Mouse (Mus musculus): Measurements from ENCODE around the gene Gab2.
"Not testable (repeated sequence)": the region's sequence is repeated elsewhere in the genome, so short reads cannot be mapped to it uniquely, and the experiment has no call there.

Gab2 gene

DNA sequence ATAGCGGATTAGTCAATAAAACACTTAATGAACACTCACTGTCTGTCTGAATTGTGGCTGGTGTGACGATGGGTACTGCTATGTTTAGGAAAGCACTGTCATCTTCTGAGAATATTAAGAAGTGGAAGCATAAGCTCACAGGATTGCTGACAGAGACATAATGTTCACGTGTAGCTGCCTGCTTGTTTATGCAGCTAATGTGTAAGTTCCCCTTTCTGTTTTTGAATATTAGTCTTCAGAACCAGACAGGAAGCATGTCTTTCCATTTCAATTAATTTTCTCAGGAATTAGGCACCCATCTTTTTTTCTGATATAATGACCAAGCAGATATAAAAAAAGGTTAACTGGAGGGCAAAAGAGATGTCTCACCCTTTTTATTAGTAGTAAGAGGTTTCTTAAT, 55.1 kb downstream of the Gab2 start:
- DNase-seq (ENCODE audit: low read depth, low spot score): no peak

DNA sequence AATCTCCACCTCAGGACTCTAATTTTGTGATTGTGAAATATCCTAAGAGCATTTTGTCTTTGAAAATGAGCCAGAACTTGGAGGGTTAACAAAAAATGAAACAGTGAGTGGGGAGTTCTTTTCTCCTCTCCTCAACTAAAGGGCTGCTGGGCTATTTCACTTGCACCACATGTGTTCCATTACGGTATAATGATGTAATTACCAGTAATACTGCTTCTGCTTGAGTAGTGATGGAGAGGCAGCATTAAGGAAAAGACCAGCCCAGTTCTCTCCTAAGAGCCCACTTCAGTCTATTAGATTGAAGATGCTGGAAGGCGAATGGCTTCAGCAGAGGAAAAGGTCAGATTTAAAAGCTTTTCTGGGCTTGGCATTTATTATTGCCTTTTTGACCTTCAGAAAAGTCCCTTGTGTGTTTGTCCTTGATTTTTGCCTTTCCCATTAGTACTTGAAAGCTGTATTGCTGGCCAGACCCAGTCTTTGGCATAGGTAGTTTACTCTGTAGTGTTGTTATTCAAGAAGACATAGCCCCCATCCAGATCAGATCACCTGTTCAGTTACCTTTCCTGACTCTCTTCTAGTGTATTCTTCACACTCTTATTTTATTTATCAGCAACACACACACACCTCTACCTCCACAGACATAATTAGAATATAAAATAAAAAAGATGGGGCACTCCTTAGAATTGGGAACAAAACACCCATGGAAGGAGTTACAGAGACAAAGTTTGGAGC, 69.9 kb downstream of the Gab2 start:
- no peak for DNase-seq (ENCODE audit: low read depth, low spot score)

DNA sequence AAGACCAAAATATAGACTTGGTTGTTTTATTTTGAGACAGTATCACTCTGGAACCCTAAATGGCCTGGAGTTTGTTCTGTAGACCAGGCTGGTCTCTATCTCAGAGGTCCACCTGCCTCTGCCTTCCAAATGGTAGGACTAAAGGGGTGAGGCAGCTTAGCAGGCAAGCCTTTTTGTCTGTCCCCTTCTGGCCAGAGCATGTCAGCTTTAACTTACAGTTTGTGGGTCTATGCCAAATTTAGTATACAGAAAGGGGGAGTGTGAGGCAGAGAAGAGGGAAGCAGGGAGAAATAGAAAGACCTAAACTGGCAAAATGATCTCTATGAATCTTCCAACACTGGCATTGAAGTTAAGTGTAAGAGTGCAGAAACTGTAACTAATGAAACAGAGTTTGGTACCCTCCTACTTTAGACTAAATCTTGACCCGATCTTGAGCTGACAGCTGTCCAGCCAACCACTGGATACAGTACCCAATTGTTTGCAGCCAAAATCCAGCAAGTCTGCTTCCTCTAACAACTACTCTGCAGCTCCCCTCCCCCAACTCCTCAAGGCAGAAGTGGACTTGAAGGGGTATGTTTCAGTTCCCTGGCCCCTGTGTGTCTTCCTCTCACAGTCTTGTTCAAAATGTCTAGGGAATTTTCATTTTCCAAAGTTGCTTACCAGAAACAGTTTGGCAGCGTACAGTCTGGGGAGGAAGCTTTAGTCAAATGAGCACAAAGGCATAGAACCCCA, 73.5 kb downstream of the Gab2 start:
- no peak for DNase-seq (ENCODE audit: low read depth, low spot score)

DNA sequence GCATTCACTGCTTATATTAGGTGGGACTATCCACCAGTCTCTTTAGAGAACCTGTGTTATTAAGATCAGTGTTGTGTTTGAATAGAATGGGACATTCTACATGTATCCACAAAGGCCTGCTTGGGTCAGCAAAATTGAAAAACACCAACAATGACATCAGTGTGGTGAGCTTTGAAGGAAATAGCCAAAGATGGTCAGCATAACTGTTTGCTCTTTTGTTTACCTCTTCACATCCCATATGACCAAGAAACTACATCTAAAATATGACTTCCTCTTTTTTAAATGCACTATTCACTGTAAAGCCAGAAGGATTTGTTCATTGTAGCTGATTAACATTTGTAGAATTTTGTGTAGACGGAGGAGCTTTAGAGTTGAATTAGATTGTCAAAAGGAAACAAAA, 82.9 kb downstream of the Gab2 start:
- DNase-seq (ENCODE audit: low read depth, low spot score): no peak

DNA sequence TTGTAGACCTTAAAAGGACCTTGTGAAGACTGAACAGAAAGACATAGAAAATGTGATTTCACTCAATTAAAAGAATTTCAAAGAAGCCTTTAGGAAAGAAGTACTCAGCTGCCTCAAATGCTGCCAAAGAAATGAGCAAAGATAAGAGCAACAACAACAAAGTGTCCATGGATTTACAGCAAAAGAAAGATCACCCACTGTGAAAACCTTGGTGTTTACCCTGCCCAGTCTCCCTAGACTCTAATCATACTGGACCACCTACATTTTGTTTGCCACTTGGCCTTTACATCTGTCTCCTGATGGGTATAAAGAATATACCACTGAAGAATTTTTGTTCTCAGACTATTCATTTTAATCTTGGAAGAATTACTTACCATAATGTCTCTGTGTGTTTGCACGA, 89.7 kb downstream of the Gab2 start:
- DNase-seq (ENCODE audit: low read depth, low spot score): no peak

DNA sequence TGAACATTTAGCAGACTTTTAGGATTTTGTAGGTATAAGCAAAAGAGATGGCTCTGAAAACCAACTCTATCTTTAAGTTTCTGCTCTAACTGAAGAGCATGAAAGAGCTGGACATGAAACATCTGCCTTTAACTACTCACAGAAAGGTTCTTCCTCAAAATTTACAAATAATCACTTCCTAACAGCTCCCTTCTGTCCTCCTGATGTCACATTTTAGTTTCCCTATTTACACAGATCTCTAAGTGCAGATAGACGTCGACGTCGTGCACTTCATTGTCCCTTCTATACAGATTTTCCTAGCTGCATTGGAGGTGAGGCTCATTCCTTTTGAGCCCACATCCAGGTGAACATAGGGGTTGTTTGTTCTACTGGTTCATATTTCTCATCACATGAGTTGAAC, 90.3 kb downstream of the Gab2 start:
- no peak for DNase-seq (ENCODE audit: low read depth, low spot score)

DNA sequence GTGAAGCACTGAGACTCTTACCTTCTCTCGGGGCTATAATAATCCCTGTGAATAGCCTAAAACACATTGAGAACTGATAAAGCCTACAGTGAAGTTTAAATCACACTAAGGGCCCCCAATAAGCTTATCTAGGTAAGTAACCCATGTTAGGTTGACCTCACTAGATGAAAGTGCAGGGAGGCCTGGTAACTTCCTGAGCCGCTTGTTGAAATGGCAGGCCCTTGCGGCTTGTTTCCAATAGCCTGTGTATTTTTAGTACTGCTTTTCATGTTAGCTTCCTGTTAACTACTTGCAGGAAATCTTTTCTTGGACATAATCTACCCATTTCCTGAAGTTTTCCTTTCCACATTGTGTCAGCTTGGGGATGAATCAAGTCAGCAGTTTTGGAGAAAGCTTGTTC, 90.7 kb downstream of the Gab2 start:
- DNase-seq (ENCODE audit: low read depth, low spot score): no peak

DNA sequence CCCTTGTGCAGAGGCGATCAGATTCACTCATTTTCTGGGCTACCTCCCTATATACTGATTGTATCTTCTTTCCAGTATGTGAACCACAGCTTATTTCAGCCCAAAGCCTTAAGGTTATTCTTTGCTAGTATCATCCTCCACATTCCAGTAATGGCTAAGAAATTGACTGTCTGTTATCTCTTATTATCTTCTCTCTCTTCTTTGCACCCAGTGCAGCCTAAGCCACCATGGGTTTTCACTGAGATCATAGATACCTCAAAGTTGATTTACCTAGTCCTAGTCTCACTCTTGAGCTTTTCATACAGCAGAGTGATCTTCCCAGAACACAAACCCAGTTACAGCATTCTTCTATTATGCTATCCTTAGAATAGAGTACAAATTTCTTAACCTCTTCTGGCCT, 100.5 kb downstream of the Gab2 start:
- DNase-seq (ENCODE audit: low read depth, low spot score): no peak

DNA sequence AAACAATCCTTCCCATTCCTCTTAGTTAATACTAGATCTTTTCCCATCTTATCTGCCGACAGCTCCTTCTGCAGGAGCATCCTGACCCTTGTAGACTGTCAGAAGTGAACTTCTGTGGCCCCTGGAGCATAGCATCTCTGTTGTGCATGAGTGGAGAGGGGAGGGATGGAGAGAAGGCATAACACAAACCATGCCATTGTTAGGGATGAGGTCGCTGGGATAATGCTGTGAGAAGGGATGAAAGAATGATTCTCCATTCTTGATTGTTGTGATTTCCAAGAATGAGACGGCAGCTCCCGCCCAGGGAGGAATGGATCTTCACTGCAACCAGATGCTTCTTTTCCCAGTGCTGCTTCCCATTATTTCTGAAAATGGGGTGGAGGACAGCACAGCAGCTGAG, 102.0 kb downstream of the Gab2 start:
- no peak for DNase-seq (ENCODE audit: low read depth, low spot score)

DNA sequence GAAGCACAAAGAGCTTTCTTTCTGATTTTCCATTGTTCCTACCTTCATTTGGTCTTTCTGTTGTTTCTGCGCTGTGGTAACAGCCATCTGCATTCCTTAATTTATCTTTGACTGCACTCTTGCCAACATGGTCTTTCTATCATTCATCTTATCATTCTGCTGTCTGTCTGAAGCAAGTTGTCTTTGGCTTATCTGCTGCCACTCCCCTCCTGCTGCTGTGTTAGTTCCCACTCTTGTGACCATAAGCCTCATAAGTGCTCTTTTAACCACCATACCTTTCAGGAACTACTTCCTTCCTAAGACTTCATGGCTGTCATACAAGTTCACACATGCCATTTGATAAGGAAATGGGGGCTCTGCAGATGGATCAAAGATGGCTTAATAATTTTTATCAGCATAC, 102.6 kb downstream of the Gab2 start:
- no peak for DNase-seq (ENCODE audit: low read depth, low spot score)

DNA sequence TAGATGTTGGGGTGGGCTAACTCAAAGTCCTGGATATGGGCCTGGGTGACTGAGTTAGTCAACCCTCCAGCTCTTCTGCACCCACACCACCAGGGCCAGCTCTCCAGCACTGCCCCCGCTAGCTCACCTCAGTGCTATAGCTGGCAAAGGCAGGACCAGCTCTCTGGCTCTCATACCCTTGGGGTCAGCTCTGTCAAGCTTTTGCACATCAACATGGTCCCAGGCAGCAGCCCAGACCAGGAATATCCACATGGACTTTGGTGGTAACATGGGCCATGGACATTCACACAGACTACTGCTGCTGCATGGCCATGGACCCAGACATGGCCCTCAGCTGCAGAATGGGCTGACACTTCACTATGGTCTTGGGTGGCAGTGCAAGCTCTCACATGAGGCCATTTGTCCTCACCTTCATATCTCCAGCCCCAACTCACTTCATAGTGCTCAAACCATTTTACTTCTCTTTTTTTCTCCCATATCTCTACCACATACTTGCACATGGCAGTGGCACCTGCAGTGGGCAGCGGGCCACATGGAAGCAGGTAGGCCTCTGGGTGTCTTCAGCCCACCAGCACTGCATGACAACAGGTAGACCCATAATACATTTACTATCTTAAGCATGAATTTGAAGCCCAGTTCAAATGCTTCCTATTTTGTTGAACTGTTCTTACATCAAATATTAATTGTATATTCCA, 106.1 kb downstream of the Gab2 start:
- no peak for DNase-seq (ENCODE audit: low read depth, low spot score)

DNA sequence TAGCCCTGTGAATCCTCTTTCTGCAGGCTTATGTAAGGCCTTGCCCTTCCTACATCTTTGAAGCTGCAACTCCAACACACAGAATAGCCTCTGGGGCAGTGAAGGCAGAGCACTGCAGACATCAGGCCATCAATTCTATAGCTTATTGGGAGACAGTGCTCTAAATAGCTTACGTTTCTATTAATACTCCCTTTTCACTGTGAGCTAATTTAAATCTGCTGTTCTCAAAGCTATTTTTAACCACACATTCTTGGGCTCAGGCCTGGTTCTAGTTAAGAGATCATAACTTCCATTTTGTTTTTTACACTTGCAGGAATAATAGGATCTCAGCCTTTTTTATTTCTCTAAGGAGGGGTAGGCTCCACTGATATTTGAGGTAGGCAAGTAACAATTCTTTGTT, 107.7 kb downstream of the Gab2 start:
- no peak for DNase-seq (ENCODE audit: low read depth, low spot score)

DNA sequence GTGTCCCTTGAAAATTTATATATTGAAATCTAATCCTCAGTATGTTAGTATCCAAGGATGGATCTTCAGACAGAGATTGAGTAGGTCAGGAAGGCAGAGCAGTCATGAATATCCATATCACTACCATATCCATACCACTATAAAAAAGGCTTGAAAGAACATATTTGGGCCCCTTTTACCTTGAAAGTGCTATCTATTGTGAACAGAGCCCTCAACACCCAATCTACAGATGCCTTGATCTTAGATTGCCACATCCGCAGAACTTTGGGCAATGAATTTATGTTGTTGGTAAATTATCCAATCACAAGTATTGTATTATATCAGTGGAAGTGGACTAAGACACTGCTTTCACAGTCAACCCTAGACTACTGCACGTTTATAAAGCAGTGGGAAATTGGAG, 122.5 kb downstream of the Gab2 start:
- no peak for DNase-seq (ENCODE audit: low read depth, low spot score)

DNA sequence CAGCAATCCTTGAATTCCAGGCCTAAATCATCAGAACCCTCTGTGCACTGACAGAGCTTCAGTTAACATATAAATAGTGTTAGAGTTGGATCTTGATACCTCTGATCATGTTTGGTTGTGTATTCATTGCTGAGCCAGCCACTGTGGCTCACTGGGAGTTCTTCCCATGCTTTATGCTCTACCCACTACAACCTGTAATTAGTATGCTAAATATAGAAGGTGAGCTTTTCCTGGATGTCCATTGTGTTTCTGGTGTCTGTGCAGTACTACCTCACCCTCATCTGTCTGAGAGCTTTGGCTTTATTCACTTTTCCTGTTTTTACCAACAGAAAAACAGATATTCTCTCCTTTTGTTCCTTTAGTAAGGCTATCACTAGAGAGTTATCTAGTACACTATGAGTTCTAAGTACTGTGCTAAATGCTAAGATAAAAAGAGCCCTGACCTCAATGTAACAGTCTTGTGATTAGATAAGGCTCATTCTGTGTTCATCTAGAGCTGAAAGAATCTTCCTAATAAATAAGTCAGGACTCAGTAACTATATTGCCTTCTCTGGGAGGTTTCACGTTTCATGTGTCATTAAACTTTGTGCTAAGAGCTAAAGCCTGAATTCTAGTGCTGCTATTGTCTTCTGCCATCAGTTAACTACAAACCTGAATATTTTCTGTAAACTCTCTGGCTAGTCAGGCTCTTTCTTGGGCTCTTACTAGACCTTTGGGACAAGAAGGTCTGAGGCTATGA, 127.6 kb downstream of the Gab2 start:
- DNase-seq (ENCODE audit: low read depth, low spot score): no peak

DNA sequence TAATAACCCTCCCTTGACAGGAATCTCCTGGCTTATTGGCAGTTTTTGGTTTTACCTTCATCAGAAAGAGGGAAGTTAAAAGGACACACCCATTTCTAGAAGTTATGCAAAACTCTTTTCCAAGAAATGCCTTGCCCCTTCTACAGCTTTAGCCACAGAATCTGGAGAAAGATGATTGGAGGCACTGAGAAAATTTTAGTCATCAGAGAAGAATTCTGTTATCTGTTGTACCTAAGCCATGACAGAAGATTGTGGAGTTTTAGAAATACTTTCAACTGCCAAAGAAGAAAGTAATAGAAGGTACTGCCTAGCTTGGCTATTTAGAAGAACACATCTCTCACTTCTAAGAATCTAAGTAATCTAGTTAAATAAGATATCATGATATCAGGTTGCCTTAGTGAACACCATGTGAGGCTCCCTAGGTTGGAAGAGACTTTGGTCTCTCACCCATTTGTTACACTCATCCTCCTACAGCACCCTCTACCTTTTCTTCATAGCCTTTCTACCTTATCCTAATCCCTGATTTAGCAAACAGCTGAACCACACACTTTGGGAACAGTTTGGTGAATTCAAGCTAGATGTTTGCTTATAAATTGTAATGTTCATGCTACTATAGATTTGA, 128.8 kb downstream of the Gab2 start:
- DNase-seq (ENCODE audit: low read depth, low spot score): no peak

DNA sequence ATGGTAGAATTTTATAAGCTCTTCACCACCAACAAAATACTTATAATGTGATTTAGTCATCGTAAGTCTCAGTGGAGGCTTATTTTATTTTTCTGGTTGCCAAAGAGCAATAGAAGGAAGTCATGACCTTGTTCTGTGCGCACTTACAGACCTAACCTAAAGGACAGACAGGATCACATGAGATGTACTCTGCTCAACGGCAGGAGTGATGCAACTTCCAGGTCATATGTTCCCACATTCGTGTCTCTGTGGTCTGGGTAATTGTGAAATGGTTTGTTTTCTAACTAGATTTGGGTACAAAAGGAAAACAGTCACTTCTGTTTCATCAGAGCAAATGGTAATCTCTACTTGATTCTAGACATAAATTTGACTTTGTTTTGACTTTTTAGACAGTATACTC, 129.7 kb downstream of the Gab2 start:
- no peak for DNase-seq (ENCODE audit: low read depth, low spot score)

DNA sequence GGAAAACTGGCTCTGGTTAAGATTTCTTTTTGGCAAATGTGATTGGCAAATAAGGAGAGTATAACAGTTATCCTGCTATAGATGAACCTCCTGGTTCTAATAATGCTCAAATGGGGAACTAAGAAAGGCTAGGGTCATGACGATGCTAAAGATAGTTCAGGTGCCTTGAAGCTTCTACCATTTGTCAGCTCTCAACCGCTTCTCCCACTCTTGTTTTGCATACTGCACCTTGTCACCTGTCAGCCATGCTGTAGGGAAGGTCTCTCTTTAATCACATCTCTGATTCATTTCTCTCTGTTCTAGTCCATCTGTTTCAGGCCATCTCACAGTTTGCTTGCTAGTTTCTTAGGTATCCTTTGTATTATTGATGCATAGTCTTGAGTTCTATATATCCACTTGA, 142.4 kb downstream of the Gab2 start:
- no peak for DNase-seq (ENCODE audit: low read depth, low spot score)

DNA sequence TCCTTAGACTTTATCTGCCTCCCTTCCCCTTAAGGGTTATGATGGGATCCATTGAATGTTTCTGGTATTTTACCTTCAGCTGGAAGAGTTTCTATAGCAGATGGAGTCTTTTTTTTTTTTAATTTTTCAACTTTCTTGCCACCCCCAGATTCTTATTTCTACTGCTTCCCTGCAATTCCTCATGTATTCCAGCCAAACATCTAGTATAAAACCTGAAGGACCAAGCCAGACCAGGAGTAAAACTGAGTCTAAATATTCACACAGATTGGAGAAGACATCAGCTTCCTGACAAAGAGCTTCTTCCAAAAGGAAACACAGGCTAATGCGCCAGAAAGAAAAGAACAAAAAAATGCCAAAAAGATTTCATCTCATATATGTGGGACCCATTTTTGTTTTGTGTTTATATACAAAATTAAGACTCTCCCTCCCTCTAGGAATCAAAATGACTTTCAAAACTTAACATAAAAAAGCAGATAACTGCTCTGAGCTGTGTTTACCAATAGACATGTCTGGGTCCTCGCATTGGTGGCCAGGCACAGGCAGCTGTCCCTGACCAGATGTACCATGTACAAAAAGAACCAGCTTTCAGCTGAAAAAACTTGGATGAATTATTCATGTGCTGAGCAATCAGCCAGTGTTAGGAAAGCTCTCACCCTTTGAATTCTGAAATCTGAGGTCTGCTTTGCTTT, 164.0 kb downstream of the Gab2 start:
- no peak for DNase-seq (ENCODE audit: low read depth, low spot score)

DNA sequence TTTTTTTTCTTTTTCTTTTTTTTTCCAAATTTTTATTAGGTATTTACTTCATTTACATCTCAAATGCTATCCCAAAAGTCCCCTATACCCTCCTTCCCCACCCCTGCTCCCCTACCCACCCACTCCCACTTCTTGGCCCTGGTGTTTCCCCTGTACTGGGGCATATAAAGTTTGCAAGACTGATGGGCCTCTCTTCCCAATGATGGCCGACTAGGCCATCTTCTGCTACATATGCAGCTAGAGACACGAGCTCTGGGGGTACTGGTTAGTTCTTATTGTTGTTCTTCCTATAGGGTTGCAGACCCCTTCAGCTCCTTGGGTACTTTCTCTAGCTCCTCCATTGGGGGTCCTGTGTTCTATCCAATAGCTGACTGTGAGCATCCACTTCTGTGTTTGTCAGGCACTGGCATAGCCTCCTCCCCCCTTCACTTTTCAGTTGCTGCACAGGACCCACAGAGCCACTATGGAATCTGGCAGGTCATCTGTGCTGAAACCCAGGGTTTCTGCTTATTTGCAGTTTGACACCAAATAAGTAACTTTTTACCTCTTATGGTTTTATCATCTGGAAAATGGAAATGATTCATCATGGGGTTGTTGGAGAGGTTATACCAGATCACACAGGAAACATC, 164.7 kb downstream of the Gab2 start:
- DNase-seq (ENCODE audit: low read depth, low spot score): not testable (repeated sequence)

DNA sequence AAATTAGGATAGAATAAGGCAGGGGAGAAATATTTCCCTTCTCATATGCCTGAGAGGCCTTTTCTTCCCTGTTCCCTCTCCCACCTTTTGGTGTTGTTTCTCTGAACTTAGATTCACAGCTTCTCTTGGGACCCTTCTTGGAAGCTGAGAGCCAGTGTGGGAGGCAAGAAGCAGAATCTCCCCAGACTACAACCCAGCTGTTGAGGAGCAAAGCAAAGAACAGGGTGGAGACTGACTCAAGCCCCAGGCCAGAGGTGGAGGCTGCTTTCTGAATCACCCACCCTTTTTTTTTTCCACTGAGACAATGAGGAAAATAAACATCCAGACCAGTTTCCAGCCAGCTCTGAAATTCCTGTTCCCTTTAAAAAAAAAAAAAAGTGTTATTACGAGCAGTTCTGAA, 166.3 kb downstream of the Gab2 start:
- DNase-seq (ENCODE audit: low read depth, low spot score): no peak

DNA sequence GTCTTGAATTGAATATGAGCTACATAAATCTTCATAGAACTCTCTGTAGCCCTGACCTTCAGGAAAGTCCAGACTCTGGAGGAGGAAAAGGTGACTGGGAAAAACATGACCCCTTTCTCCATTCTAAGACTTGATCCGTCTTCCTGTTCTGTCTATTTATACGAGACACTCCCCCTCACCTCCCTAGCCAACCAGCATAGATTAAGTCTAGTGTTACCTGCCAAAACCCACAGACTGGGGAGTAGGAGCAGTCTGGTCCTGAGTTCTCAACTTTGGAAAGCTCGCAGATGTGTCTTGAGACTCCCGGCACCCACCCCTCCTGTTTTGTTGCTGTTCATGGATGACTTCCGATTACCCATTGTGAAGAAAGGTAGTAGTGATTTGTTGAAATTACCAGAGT, 166.8 kb downstream of the Gab2 start:
- DNase-seq (ENCODE audit: low read depth, low spot score): peak; percentile 2
